Mouse (Mus musculus) mammary gland, adult 2 months (tissue): Measurements from ENCODE around the gene Eef1b2. TPM values are rescaled to one million over a fixed set of nuclear protein-coding genes. Genes with fewer than 3 reads are reported as not detected.

Experiments
- polyA plus RNA-seq: library from polyadenylated mRNA; depleted of rRNA; stranded (reverse); fragments of >200 nt; gene quantifications from 2 replicates; pipeline ENCODE4 v1.2.3, GENCODE M21; 2012; ENCODE audit warnings: low replicate concordance; rRNA removed

The Eef1b2 gene
- polyA plus RNA-seq: 400 and 465 TPM in 2 replicates

DNA sequence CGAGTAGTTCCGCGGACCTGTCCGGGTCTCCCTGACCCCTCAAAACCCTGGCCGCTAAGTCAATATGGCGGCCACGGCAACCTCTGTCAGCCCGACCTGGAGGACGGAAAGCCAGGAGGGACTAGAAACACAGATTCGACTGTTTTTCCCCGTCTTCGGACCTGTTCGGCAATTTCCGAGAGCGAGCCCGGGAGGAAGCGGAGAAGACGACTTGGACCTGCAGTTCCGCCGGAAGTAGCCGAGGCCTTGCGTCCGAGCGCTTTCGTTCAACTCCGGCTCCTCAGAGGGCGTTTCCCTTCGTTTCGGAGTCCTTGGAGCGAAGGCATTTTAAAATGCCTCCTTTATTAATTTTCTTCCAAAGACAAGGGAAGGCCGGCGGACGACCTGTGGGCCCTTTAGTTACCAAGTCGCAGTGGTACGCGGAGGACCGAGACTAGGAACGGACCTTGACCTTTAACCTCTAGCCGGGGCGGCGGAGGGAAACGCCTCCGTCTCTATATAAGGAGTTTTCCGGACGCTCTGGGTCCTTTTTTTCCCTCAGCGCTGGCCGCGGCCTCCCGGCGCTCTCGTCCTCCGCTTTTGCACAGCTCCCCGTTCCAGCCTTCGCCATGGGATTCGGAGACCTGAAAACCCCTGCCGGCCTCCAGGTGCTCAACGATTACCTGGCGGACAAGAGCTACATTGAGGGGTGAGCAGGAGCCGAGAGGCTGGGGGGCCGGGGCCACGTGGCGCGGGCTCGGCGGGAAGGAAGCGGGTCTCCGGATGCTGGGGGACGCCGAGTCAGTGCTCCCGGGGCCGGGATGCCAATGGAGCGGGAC, at the start of gene Eef1b2, which contains the start of gene Ndufs1:
Gene Eef1b2, plus strand, starts transcription at position 222 of the 818 bp plus-strand sequence.
Gene Ndufs1, minus strand, starts transcription at position 230 of the 818 bp plus-strand sequence.

DNA sequence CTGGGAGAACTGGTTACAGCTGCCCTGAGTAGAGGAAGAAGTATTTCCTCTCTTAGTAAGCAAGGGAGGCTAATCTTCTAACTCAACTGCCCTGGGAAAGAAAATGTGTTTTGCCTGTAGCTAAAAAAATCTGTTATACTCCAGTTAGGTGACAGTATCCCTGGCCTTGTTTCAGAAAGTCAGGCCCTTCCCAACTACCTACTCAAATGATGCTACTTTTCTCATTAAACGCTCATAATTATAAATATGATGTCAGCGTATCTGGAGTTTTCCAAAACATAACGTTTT, 37.6 kb downstream of the Eef1b2 start, which contains the start of gene Gpr1:
Gene Gpr1, minus strand, starts transcription at position 273 of the 288 bp plus-strand sequence.

Other genes with a start within 250 kb of the Eef1b2 start
- 16.4 and 18.1 TPM in 2 replicates for gene Ino80d, start 62.2 kb upstream of the Eef1b2 start, polyA plus RNA-seq
- 29.7 and 102 TPM in 2 replicates for gene Ndufs1, start within 50 bp of the Eef1b2 start, polyA plus RNA-seq
- gene Gpr1, start 37.7 kb downstream of the Eef1b2 start, polyA plus RNA-seq: 2.1 and 6.5 TPM in 2 replicates
- 0.14 TPM in 1 of 2 replicates, not detected in the other for gene Zdbf2, start 96.4 kb downstream of the Eef1b2 start, polyA plus RNA-seq